In the genomic region with DNA sequence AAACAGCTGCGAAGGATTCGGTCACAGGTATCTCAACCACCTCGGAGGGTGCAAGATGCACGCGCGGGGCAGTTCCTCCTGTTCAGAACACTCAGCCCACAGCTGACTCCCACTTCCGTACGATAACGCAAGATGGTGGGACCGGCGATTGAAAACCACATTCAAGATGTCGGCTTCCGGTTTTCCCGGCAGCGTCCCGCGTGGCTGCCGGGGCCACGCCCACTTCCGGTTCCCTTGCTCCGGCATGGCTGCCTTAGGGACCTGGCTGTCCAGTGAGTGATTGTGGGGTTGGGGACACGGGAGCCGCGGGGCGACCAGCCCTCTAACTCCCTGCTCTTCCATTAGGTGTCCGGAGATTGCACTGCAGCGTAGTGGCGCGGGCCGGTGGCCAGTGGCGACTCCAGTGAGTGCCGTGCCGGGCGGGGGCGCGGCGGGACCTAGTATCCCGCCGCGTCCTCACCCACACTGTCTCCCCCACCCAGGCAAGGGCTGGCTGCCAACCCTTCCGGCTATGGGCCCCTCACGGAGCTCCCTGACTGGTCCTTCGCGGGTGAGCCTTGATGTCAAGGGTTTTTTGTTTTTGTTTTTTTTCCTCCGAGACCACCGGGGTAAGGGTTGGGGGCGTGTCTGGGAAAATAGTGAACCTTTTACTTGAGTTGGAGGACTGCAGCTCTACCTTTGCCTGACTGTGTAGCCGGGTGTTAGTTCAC, we compare ENCODE assay signal across 8 mouse cellular contexts. TPM values are rescaled to one million over a fixed set of nuclear protein-coding genes. Genes with fewer than 3 reads are reported as not detected.
DNase-seq lines count a peak whose midpoint lies in the region; ATAC-seq and TF ChIP-seq lines count a peak whose summit lies in the region.

Mrpl52 (plus strand) TSS at position 221 of the 710 bp plus-strand sequence.

- ATAC-seq in granulocyte monocyte progenitor cell, adult 5-6 weeks (replicated peaks; ENCODE audit: poor library complexity, severe bottlenecking), result peak; percentile 91
- ATAC-seq in intestine, postnatal 0 days, result peak; percentile 71

- DNase-seq in adrenal gland, postnatal 10 days, result peak; percentile 95
- DNase-seq in embryonic facial prominence, embryonic 10.5 days (ENCODE audit: low spot score), result peak; percentile 95
- peak; percentile 92 to 93 for DNase-seq in left cerebral cortex, postnatal 36 days (ENCODE audit: low spot score in 2 of 2)
- DNase-seq in midbrain, embryonic 10.5 days (ENCODE audit: low spot score), result peak; percentile 94
- peak; percentile 88 for DNase-seq in right cerebral cortex, postnatal 4 days
- DNase-seq in yolk sac, embryonic 10.5 days (ENCODE audit: low spot score), result peak; percentile 88

- H3K27ac ChIP-seq in embryonic facial prominence, embryonic 10.5 days (replicated peaks), result peak within 1 kb of the TSS; percentile 94
- peak within 1 kb of the TSS; percentile 65 for H3K27ac ChIP-seq in intestine, postnatal 0 days (ENCODE audit: low read depth, low read length)
- H3K27ac ChIP-seq in midbrain, embryonic 10.5 days (replicated peaks), result peak within 1 kb of the TSS; percentile 94

- H3K9me3 ChIP-seq in embryonic facial prominence, embryonic 10.5 days, result no peaks in the 10 kb centered on the region
- H3K9me3 ChIP-seq in intestine, postnatal 0 days (ENCODE audit: control insufficient read depth), result no peaks in the 10 kb centered on the region
- no peaks in the 10 kb centered on the region for H3K9me3 ChIP-seq in midbrain, embryonic 10.5 days (replicated peaks)

- H3K9ac ChIP-seq in intestine, postnatal 0 days (ENCODE audit: low read depth, low read length), result peak within 1 kb of the TSS; percentile 85

- H3K4me2 ChIP-seq in intestine, postnatal 0 days (replicated peaks; ENCODE audit: low read depth), result peak within 1 kb of the TSS; percentile 75

- no peak for TF ChIP-seq CTCF in intestine, postnatal 0 days (IDR thresholded peaks at IDR 0.05; ENCODE audit: low read depth)

- H3K4me1 ChIP-seq in embryonic facial prominence, embryonic 10.5 days, result peaks cover 38% of the 10 kb centered on the region
- H3K4me1 ChIP-seq in intestine, postnatal 0 days (replicated peaks; ENCODE audit: control insufficient read depth, insufficient read depth, low read length), result peaks cover 5% of the 10 kb centered on the region; the same call in 1 of the 2 replicates
- H3K4me1 ChIP-seq in midbrain, embryonic 10.5 days, result peaks cover 50% of the 10 kb centered on the region

- H3K27me3 ChIP-seq in embryonic facial prominence, embryonic 10.5 days (replicated peaks; ENCODE audit: low read depth, poor library complexity, severe bottlenecking), result peaks cover 11% of the 10 kb centered on the region; the same call in 1 of the 2 replicates
- no peaks in the 10 kb centered on the region for H3K27me3 ChIP-seq in intestine, postnatal 0 days (replicated peaks; ENCODE audit: control insufficient read depth, insufficient read depth, low read length)
- H3K27me3 ChIP-seq in midbrain, embryonic 10.5 days (ENCODE audit: low read depth, poor library complexity, severe bottlenecking), result no peaks in the 10 kb centered on the region; the same call in 1 of the 2 replicates

- H3K36me3 ChIP-seq in embryonic facial prominence, embryonic 10.5 days (replicated peaks), result peaks cover 18% of the 10 kb centered on the region
- peaks cover 4% of the 10 kb centered on the region for H3K36me3 ChIP-seq in intestine, postnatal 0 days (ENCODE audit: control insufficient read depth, insufficient read depth)
- peaks cover 18% of the 10 kb centered on the region for H3K36me3 ChIP-seq in midbrain, embryonic 10.5 days

- H3K4me3 ChIP-seq in embryonic facial prominence, embryonic 10.5 days, result peak within 1 kb of the TSS; percentile 93
- peak within 1 kb of the TSS; percentile 99 for H3K4me3 ChIP-seq in intestine, postnatal 0 days (ENCODE audit: low read depth, low read length)
- H3K4me3 ChIP-seq in midbrain, embryonic 10.5 days, result peak within 1 kb of the TSS; percentile 95

- intact Hi-C loops in left cerebral cortex, postnatal 36 days (cut with DNase I), result loop anchor here (5.0 kb wide), 2 partner anchors 65 to 175 kb away; partner anchors contain the start of genes Abhd4 and Dad1

- under 1% methylated on average over 48 of the region's 48 CpGs for WGBS in embryonic facial prominence, embryonic 10.5 days
- WGBS in intestine, postnatal 0 days, result under 1% methylated on average over 48 of the region's 48 CpGs
- WGBS in midbrain, embryonic 10.5 days, result under 1% methylated on average over 48 of the region's 48 CpGs

RNA-seq across cellular contexts. Expression of gene Mrpl52, which starts in this region (rescaled TPM):
- 100 to 1,000 TPM; 204 to 212 TPM for total RNA-seq in adrenal gland, postnatal 10 days (2021)
- polyA plus RNA-seq in embryonic facial prominence, embryonic 10.5 days (2016; fragmentation: Nextera tagmentation; extraction: Ambion mirVana), result 201 and 207 TPM in 2 replicates
- 63.7 and 100 TPM in 2 replicates for total RNA-seq in granulocyte monocyte progenitor cell, adult 5-6 weeks (2014; fragmentation: Nextera tagmentation)
- 34.0 and 40.1 TPM in 2 replicates for total RNA-seq in granulocyte monocyte progenitor cell, adult 5-6 weeks (2017)
- polyA plus RNA-seq in intestine, postnatal 0 days (2015; fragmentation: Nextera tagmentation; extraction: Ambion mirVana), result 300 and 317 TPM in 2 replicates
- 10 to 100 TPM; 84.6 to 88.0 TPM for total RNA-seq in left cerebral cortex, postnatal 36 days (2021)
- 205 and 211 TPM in 2 replicates for polyA plus RNA-seq in midbrain, embryonic 10.5 days (2016; fragmentation: Nextera tagmentation; extraction: Ambion mirVana)

Comparison
In these comparisons a context has a peak if more than half of its experiments do, and no peak if none do; other contexts are left out.
1. Peak in every context shown above with its lines: DNase-seq, ATAC-seq, H3K4me3 ChIP-seq and H3K27ac ChIP-seq.